Mouse (Mus musculus) Patski (cell line): ENCODE measurements around the gene Snx30. TPM values are rescaled to one million over a fixed set of nuclear protein-coding genes. Genes with fewer than 3 reads are reported as not detected.

Experiments
- ATAC-seq: fragments of 100-300 bp; one replicate; pipeline ENCODE4 v1.8.0; 2021
- CTCF ChIA-PET: fragments of 350-600 bp; sonication (Branson Sonifier 250); formaldehyde crosslinking; loops from one replicate; lab custom pipeline; 2022; ENCODE audit warnings: inconsistent platforms; lab: Charles Lee
- POLR2A ChIA-PET: fragments of 350-600 bp; sonication (Branson Sonifier 250); formaldehyde crosslinking; loops from one replicate; lab custom pipeline; 2022; ENCODE audit warnings: antibody characterized with exemption, inconsistent platforms; lab: Charles Lee
- DNase-seq: peaks from one replicate; pipeline ENCODE4 v3.0.0-alpha.2; 2011; ENCODE audit warnings: low read depth, low spot score
- H3K27me3 ChIP-seq: fragments of 371-371 bp; one replicate; pipeline ENCODE4 v1.5.1; 2021
- CTCF ChIP-seq: fragments of 100-300 bp; IDR thresholded peaks from one replicate; pipeline ENCODE4 v1.5.1; 2021
- in situ Hi-C: fragments of 300-500 bp; cut with MboI; formaldehyde crosslinking; loops from 3 replicates; pipeline ENCODE4 v1.11.1; 2018; ENCODE audit warnings: low pct_unique_long_range_greater_than_20kb, mixed read lengths
- polyA plus RNA-seq: library from polyadenylated mRNA; unstranded; gene quantifications from one replicate; pipeline ENCODE4 v1.2.3, GENCODE M21; 2021

Gene Snx30
- polyA plus RNA-seq, 1 experiment from 2014 or later = 9.2 TPM

DNA sequence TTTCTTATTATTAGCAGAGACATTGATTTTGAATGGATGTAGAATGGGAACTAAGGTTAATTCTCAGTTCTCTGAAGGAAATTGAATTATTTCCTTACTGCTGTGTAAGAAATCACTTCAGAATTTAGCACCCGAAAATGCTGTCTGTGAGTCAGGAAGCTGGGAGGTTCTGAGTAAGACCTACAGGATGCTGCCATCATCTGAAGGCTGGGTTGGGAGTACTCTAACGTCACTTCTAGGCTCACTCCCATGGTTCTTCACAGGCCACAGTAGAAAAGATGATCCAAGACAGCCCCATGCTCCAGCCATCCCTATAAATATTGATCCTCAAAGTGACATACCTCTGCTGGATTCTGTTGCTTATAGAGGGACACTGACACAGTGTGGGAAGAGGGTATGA, 1.9 kb downstream of the Snx30 start:
- no peak for TF ChIP-seq CTCF
- ATAC-seq (no peak), DNase-seq (no peak)
- H3K27me3 ChIP-seq = no peaks in the 10 kb centered on the region
- in situ Hi-C loops = no loop called here
- ChIA-PET CTCF (interaction anchor here (1.1 to 1.7 kb wide), 3 partner anchors 12 to 41 kb away, joined by 4 to 8 read pairs (median 6); no protein-coding TSS in a partner anchor), POLR2A (interaction anchor here (0.9 to 2.9 kb wide), 4 partner anchors 10 to 64 kb away, joined by 3 to 25 read pairs (median 4); no protein-coding TSS in a partner anchor)

DNA sequence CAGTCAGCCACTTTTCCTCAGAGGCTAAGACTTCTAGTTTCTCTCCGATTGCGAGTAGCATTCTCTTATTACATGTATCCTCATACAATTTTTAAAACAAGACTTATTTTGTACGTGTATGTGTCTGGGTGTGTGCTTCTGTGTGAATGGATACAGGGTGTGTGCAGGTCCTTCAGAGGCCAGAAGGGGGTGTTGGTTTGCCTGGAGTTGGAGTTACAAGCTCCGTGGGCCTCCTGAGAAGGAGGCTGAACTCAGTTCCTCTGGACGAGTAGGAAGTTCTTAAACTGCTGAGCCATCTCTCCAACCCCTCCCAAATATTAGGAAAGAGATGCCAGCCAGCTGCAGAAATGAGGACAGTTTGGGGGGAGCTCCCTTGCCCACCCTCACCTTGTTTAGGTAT, 2.8 kb downstream of the Snx30 start:
- DNase-seq (no peak), ATAC-seq (no peak)
- ChIA-PET POLR2A (no interaction called here), CTCF (interaction anchor here (1.0 to 1.7 kb wide), 4 partner anchors 11 to 24 kb away, joined by 3 to 6 read pairs (median 3); no protein-coding TSS in a partner anchor)
- TF ChIP-seq CTCF = no peak
- in situ Hi-C loops = no loop called here
- no peaks in the 10 kb centered on the region for H3K27me3 ChIP-seq

GRCm38 (mm10) chr4:59814094-59814493, 8.5 kb downstream of the Snx30 start:
- ChIA-PET CTCF (interaction anchor here (2.2 kb wide), 1 partner anchor 9 kb away, joined by 8 read pairs; the partner anchor contains the start of gene Snx30), POLR2A (interaction anchor here (1.0 kb wide), 1 partner anchor 37 kb away, joined by 4 read pairs; no protein-coding TSS in a partner anchor)

GRCm38 (mm10) chr4:59815121-59815810, 9.6 kb downstream of the Snx30 start:
- in situ Hi-C loops = no loop called here
- ChIA-PET POLR2A (interaction anchor here (0.7 to 5.7 kb wide), 3 partner anchors 9 to 36 kb away, joined by 3 to 25 read pairs (median 4); partner anchors contain the start of gene Snx30), CTCF (interaction anchor here (1.0 to 2.4 kb wide), 4 partner anchors 9 to 55 kb away, joined by 4 to 8 read pairs (median 6); partner anchors contain the start of gene Snx30)
- peak; percentile 38 for ATAC-seq
- DNase-seq = no peak
- no peak for TF ChIP-seq CTCF
- no peaks in the 10 kb centered on the region for H3K27me3 ChIP-seq

More at GRCm38 (mm10) chr4:59814094-59814493, 8.5 kb downstream of the Snx30 start:
- in situ Hi-C loops = no loop called here
- DNase-seq (no peak), ATAC-seq (no peak)
- no peaks in the 10 kb centered on the region for H3K27me3 ChIP-seq
- no peak for TF ChIP-seq CTCF

- ChIA-PET POLR2A (interaction anchor here (5.7 kb wide), 1 partner anchor 10 kb away, joined by 25 read pairs; the partner anchor contains the start of gene Snx30), CTCF (interaction anchor here (1.1 to 2.4 kb wide), 3 partner anchors 13 to 54 kb away, joined by 3 to 8 read pairs (median 4); no protein-coding TSS in a partner anchor)
- DNase-seq (no peak), ATAC-seq (no peak)
- TF ChIP-seq CTCF = no peak
- in situ Hi-C loops = no loop called here
- H3K27me3 ChIP-seq = no peaks in the 10 kb centered on the region
These were observed 10.4 kb downstream of the Snx30 start for GRCm38 (mm10) chr4:59816016-59816415.

DNA sequence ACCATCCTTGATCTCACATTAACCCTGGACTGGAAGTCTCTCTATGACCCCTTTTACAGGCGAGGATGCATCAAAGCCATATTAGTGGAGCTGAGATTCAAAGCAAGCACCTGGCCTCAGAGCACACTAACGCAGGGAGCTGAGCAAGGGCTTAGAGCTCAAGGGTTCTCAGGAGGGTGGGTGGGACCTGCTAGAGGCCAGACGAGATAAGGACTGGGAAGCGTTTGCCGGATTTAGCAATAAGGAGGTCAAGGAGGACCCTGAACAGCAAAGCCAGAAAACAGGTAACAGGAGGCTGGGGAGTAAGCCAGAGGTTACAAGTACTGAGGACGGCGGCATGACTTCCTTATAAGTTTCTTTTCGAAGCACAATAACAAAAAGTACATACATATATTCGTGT, 10.8 kb downstream of the Snx30 start:
- CTCF ChIA-PET = interaction anchor here (1.1 to 2.4 kb wide), 2 partner anchors 33 to 54 kb away, joined by 3 to 8 read pairs; no protein-coding TSS in a partner anchor
- DNase-seq (no peak), ATAC-seq (no peak)
- TF ChIP-seq CTCF = no peak
- POLR2A ChIA-PET = interaction anchor here (5.7 kb wide), 1 partner anchor 11 kb away, joined by 25 read pairs; the partner anchor contains the start of gene Snx30
- in situ Hi-C loops = no loop called here
- no peaks in the 10 kb centered on the region for H3K27me3 ChIP-seq

DNA sequence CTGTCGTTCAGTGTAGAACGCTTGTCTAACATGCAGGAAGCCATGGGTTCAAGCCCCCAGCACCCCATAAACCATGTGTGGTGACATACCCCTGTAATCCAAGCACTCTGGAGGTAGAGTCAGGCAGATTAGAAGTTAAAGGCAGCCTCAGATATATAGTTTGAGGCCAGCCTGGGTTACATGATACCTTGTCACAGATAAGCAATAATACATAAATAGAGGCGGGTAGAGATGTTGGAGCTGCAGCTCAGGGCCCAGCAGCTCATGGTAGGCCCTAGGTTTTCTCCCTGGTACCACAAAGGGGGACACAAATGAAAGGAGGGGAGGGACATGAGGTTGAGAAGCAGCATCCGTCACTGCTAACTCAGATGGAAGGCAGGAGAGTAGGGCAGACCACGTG, 12.2 kb downstream of the Snx30 start:
- no peak for ATAC-seq
- POLR2A ChIA-PET = interaction anchor here (5.7 kb wide), 1 partner anchor 12 kb away, joined by 25 read pairs; the partner anchor contains the start of gene Snx30

GRCm38 (mm10) chr4:59818498-59818897, 12.9 kb downstream of the Snx30 start:
- POLR2A ChIA-PET = interaction anchor here (5.7 kb wide), 1 partner anchor 13 kb away, joined by 25 read pairs; the partner anchor contains the start of gene Snx30
- no peak for ATAC-seq

More for the DNA sequence above, 12.2 kb downstream of the Snx30 start:
- TF ChIP-seq CTCF = no peak
- in situ Hi-C loops = no loop called here
- CTCF ChIA-PET = interaction anchor here (2.8 kb wide), 1 partner anchor 54 kb away, joined by 12 read pairs; no protein-coding TSS in a partner anchor
- no peaks in the 10 kb centered on the region for H3K27me3 ChIP-seq
- no peak for DNase-seq

GRCm38 (mm10) chr4:59819054-59819472, 13.4 kb downstream of the Snx30 start:
- no peak for DNase-seq
- ChIA-PET POLR2A (interaction anchor here (5.7 kb wide), 1 partner anchor 13 kb away, joined by 25 read pairs; the partner anchor contains the start of gene Snx30), CTCF (interaction anchor here (0.7 to 2.8 kb wide), 3 partner anchors 11 to 53 kb away, joined by 3 to 12 read pairs (median 8); no protein-coding TSS in a partner anchor)
- no peaks in the 10 kb centered on the region for H3K27me3 ChIP-seq
- in situ Hi-C loops = no loop called here
- TF ChIP-seq CTCF = no peak
- ATAC-seq = no peak

More at GRCm38 (mm10) chr4:59818498-59818897, 12.9 kb downstream of the Snx30 start:
- CTCF ChIA-PET = interaction anchor here (1.7 to 2.8 kb wide), 2 partner anchors 12 to 53 kb away, joined by 8 to 12 read pairs; no protein-coding TSS in a partner anchor
- in situ Hi-C loops = no loop called here
- TF ChIP-seq CTCF = no peak
- no peak for DNase-seq
- no peaks in the 10 kb centered on the region for H3K27me3 ChIP-seq

DNA sequence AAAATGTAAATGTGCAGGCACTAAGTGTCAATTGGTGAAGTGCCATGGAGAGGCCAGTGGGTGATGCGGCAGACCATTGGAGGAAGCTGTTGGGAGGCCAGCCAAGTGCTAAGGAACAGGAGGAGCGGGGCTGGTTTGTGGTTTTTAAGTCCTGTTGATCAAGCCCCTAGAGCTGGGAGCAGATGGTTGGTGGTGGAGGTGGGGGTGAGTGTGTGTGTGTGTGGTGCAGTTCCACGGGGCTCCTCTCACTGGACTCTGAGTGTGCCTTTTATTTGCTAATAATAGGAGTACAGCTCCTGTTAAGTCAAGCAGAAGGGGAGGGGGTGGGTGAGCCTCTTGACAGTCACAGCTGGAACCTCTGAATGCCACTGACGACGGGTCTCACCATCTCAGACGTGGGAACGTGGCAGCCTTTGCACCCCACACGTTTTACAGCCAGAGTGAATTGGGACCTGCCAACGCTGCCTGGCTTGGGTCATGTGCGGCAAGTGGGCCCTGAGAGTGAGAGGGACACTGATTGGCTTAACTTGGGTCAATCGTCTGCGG, 13.9 kb downstream of the Snx30 start:
- DNase-seq (no peak), ATAC-seq (no peak)
- no peaks in the 10 kb centered on the region for H3K27me3 ChIP-seq
- no peak for TF ChIP-seq CTCF
- ChIA-PET CTCF (interaction anchor here (0.7 to 2.8 kb wide), 3 partner anchors 11 to 52 kb away, joined by 3 to 12 read pairs (median 8); no protein-coding TSS in a partner anchor), POLR2A (interaction anchor here (5.7 kb wide), 1 partner anchor 14 kb away, joined by 25 read pairs; the partner anchor contains the start of gene Snx30)
- in situ Hi-C loops = no loop called here
